Mouse (Mus musculus) heart, embryonic 14.5 days (tissue): ENCODE data around the gene Tbl1xr1. TPM values are rescaled to one million over a fixed set of nuclear protein-coding genes. Genes with fewer than 3 reads are reported as not detected.

Experiments
- ATAC-seq: fragments of 200-750 bp; cut with Nextera tagmentation; 2 replicates; pipeline ENCODE4 v1.8.0; 2017; ENCODE audit warnings: low read depth, moderate TSS enrichment; ENCODE audit not compliant: insufficient number of reproducible peaks, insufficient read depth, low FRiP score
- H3K27ac ChIP-seq, 2 experiments: fragments of 200-500 bp in 1 of 2; fragments of 300-500 bp in 1 of 2; sonication (generic) in 1 of 2; replicated peaks in 1 of 2; 2 replicates each; pipeline ENCODE4 v1.5.1; 2012 to 2014; ENCODE audit warnings: low read depth in 2 of 2, low read length in 2 of 2, control low read depth in 1 of 2, mild to moderate bottlenecking in 1 of 2, mixed read lengths in 1 of 2; ENCODE audit not compliant: control insufficient read depth in 1 of 2, insufficient read depth in 1 of 2
- H3K27me3 ChIP-seq: fragments of 300-500 bp; sonication (generic); 2 replicates; pipeline ENCODE4 v1.6.1; 2014; ENCODE audit warnings: mild to moderate bottlenecking, low read length, control low read depth; ENCODE audit not compliant: control insufficient read depth, insufficient read depth
- H3K36me3 ChIP-seq: fragments of 300-500 bp; sonication (generic); 2 replicates; pipeline ENCODE4 v1.6.1; 2014; ENCODE audit warnings: mild to moderate bottlenecking, control low read depth, low read length, mixed read lengths; ENCODE audit not compliant: control insufficient read depth, insufficient read depth
- H3K4me1 ChIP-seq, 2 experiments: fragments of 200-500 bp in 1 of 2; fragments of 300-500 bp in 1 of 2; sonication (generic) in 1 of 2; 2 replicates each; pipeline ENCODE4 v1.6.1; 2012 to 2014; ENCODE audit warnings: low read length in 2 of 2, control low read depth in 1 of 2, mixed read lengths in 1 of 2; ENCODE audit not compliant: control insufficient read depth in 2 of 2, insufficient read depth in 2 of 2
- H3K4me2 ChIP-seq: fragments of 300-500 bp; sonication (generic); 2 replicates; pipeline ENCODE4 v1.6.1; 2014; ENCODE audit warnings: mild to moderate bottlenecking, low read length
- H3K4me3 ChIP-seq, 2 experiments: fragments of 200-500 bp in 1 of 2; fragments of 300-500 bp in 1 of 2; sonication (generic) in 1 of 2; 2 replicates each; pipeline ENCODE4 v1.5.1; 2012 to 2014; ENCODE audit warnings: low read length in 2 of 2, mild to moderate bottlenecking in 2 of 2, control low read depth in 1 of 2, low read depth in 1 of 2, moderate library complexity in 1 of 2; ENCODE audit not compliant: control insufficient read depth in 1 of 2, insufficient read depth in 1 of 2
- H3K9ac ChIP-seq: fragments of 300-500 bp; sonication (generic); 2 replicates; pipeline ENCODE4 v1.6.1; 2014; ENCODE audit warnings: mild to moderate bottlenecking, low read length
- H3K9me3 ChIP-seq: fragments of 300-500 bp; sonication (generic); 2 replicates; pipeline ENCODE4 v1.6.1; 2016; ENCODE audit warnings: low read length, control low read depth; ENCODE audit not compliant: control insufficient read depth
- WGBS: fragments of 180-500 bp; shearing (Covaris S2); extraction: QIAGEN DNeasy Blood & Tissue Kit; methylation state at CpG from one replicate; pipeline ENCODE4 v1.1.7; 2014; 5-methylcytosine and 5-hydroxymethylcytosine counted together
- polyA plus RNA-seq: library from polyadenylated mRNA; unstranded; fragments of >200 nt; fragmentation: Nextera tagmentation; extraction: Ambion mirVana; gene quantifications from 2 replicates; pipeline ENCODE4 v1.2.1, GENCODE M21; 2014

The Tbl1xr1 gene
- polyA plus RNA-seq, 1 experiment from 2014 or later = 24.5 TPM

- Histone ChIP-seq H3K27ac (no peak overlapping the region), H3K4me1 (no peaks in the 10 kb centered on the region), H3K36me3 (no peaks in the 10 kb centered on the region), H3K4me3 (no peak overlapping the region), H3K9me3 (no peaks in the 10 kb centered on the region), H3K9ac (no peak overlapping the region), H3K27me3 (no peaks in the 10 kb centered on the region), H3K4me2 (no peak overlapping the region)
- no peak for ATAC-seq
- 85% methylated on average over 9 of the region's 9 CpGs for WGBS
These were observed 61.5 kb downstream of the Tbl1xr1 start for GRCm38 (mm10) chr3:22137793-22138579.

GRCm38 (mm10) chr3:22138580-22139099 lies 62.2 kb downstream of the Tbl1xr1 start:
- H3K9me3 ChIP-seq = no peaks in the 10 kb centered on the region
- H3K27ac ChIP-seq = no peak overlapping the region
- H3K4me1 ChIP-seq = no peaks in the 10 kb centered on the region; a peak in 1 of 4 replicates
- H3K9ac ChIP-seq = no peak overlapping the region
- H3K4me3 ChIP-seq = no peak overlapping the region
- no peak overlapping the region for H3K4me2 ChIP-seq
- H3K36me3 ChIP-seq = no peaks in the 10 kb centered on the region
- WGBS = 54% methylated on average over 2 of the region's 2 CpGs
- no peaks in the 10 kb centered on the region for H3K27me3 ChIP-seq
- ATAC-seq = no peak

- Histone ChIP-seq H3K4me1 (no peaks in the 10 kb centered on the region; a peak in 1 of 4 replicates), H3K4me2 (no peak overlapping the region), H3K9ac (no peak overlapping the region), H3K27ac (no peak overlapping the region), H3K4me3 (no peak overlapping the region), H3K27me3 (no peaks in the 10 kb centered on the region), H3K36me3 (no peaks in the 10 kb centered on the region), H3K9me3 (no peaks in the 10 kb centered on the region)
- WGBS = 77% methylated on average over 3 of the region's 3 CpGs
- no peak for ATAC-seq
These were observed 63.7 kb downstream of the Tbl1xr1 start for GRCm38 (mm10) chr3:22140111-22140658.

- no peak for ATAC-seq
- Histone ChIP-seq H3K4me3 (no peak overlapping the region), H3K27ac (no peak overlapping the region), H3K9me3 (no peaks in the 10 kb centered on the region), H3K27me3 (no peaks in the 10 kb centered on the region), H3K9ac (no peak overlapping the region), H3K4me1 (no peaks in the 10 kb centered on the region; a peak in 1 of 4 replicates), H3K4me2 (no peak overlapping the region), H3K36me3 (no peaks in the 10 kb centered on the region)
- 86% methylated on average over 6 of the region's 6 CpGs for WGBS
These were observed 65.7 kb downstream of the Tbl1xr1 start for GRCm38 (mm10) chr3:22141984-22142719.

GRCm38 (mm10) chr3:22142846-22143641 lies 66.6 kb downstream of the Tbl1xr1 start:
- no peak for ATAC-seq
- H3K27ac ChIP-seq = no peak overlapping the region
- 73% methylated on average over 5 of the region's 5 CpGs for WGBS
- no peak overlapping the region for H3K4me2 ChIP-seq
- no peak overlapping the region for H3K4me3 ChIP-seq
- H3K27me3 ChIP-seq = no peaks in the 10 kb centered on the region
- no peak overlapping the region for H3K9ac ChIP-seq
- H3K4me1 ChIP-seq = no peaks in the 10 kb centered on the region; a peak in 1 of 4 replicates
- H3K36me3 ChIP-seq = no peaks in the 10 kb centered on the region
- H3K9me3 ChIP-seq = no peaks in the 10 kb centered on the region

- no peak overlapping the region for H3K4me2 ChIP-seq
- 73% methylated on average over 2 of the region's 2 CpGs for WGBS
- H3K4me1 ChIP-seq = no peaks in the 10 kb centered on the region; a peak in 1 of 4 replicates
- ATAC-seq = no peak
- no peaks in the 10 kb centered on the region for H3K36me3 ChIP-seq
- no peak overlapping the region for H3K9ac ChIP-seq
- no peak overlapping the region for H3K4me3 ChIP-seq
- H3K9me3 ChIP-seq = no peaks in the 10 kb centered on the region
- no peak overlapping the region for H3K27ac ChIP-seq
- no peaks in the 10 kb centered on the region for H3K27me3 ChIP-seq
These were observed 67.8 kb downstream of the Tbl1xr1 start for GRCm38 (mm10) chr3:22144255-22144654.

- H3K27ac ChIP-seq = no peak overlapping the region
- no peak overlapping the region for H3K9ac ChIP-seq
- no peaks in the 10 kb centered on the region for H3K36me3 ChIP-seq
- H3K4me1 ChIP-seq = no peaks in the 10 kb centered on the region; a peak in 1 of 4 replicates
- no peak for ATAC-seq
- H3K9me3 ChIP-seq = no peaks in the 10 kb centered on the region
- no peaks in the 10 kb centered on the region for H3K27me3 ChIP-seq
- 68% methylated on average over 1 of the region's 1 CpGs for WGBS
- no peak overlapping the region for H3K4me3 ChIP-seq
- H3K4me2 ChIP-seq = no peak overlapping the region
These were observed 71.0 kb downstream of the Tbl1xr1 start for GRCm38 (mm10) chr3:22147433-22147927.
